Mouse (Mus musculus) frontal cortex, adult (tissue): ENCODE data around the gene Cdv3.
"Not testable (repeated sequence)": the region's sequence is repeated elsewhere in the genome, so short reads cannot be mapped to it uniquely, and the experiment has no call there.

Source experiments
- ATAC-seq: cut with Nextera tagmentation; 2 replicates; pipeline ENCODE4 v1.9.2; 2017; ENCODE audit warnings: mild to moderate bottlenecking, moderate library complexity, mixed read lengths; ENCODE audit not compliant: low TSS enrichment

Cdv3 gene

DNA sequence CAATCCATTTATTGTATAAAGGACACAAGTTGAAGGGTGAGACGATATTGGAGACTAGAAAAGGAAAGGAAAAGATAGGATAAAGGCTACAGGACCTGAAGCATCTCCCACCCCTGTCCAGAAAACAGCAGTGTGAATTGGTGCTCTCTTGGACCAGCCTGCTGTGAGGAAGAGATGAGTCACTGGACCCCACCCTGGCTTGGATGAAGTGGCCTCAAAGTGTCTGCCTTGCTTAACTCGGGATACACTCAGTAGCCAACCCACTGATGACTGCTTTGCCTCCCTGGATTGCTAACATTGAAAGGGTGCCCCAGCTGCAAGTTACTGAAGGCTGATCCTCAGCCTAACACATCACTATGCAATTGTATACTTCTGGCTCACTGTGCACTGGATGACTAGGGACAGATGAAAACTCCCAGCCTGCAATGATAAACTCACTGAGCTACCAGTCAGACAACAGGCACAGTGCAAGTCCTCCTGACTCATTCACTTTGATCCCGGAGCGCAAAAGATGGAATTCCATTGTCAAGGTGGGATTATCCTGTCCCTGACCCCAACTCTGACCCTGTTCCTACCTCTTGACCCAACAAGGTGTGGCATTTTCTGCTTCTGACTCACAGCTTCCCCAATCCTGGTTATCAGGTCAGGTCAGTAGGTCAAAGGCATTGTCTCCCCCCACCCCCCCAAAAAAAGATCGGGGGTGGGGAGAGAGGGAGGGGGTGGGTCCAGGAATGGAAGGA is 6.8 kb upstream of the Cdv3 start:
- ATAC-seq, result no peak

DNA sequence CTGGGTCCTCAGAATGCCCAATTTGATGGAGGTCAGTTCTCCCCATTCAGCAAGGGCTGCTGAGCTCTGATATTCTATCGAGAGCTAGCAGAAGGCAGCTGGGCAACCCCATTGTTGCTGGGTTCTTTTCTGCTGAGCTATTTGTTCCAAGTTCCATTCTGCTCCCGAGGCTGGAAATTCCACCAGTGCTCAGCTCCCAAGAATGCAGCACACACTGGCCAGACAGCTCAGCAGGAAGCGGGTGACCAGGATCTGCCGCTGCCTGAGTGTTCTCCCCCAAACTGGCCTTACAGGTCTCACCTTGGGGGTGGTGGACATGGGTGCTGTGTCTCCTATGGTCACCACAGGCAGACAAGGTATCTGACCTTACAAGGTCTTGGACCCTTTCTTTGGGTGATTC is 4.3 kb upstream of the Cdv3 start:
- no peak for ATAC-seq

DNA sequence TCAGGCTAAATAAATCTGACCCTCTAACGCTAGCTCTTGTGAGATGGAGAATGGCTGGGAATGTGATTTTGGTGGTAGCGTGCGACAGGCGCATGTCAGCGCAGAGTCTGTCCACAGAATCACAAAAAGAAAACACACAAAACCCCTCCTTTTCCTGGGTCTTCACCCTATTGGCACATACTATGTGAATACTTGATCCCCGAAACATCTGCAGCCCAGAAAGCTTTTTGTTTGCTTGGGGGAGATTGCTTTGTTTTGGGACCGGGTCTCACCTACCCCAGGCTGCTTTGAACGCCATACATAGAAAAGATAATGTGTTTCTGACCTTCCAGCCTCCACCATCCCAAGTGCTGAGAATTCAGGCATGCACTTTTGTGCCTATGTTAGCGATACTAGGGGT is 716 bp upstream of the Cdv3 start:
- no peak for ATAC-seq

DNA sequence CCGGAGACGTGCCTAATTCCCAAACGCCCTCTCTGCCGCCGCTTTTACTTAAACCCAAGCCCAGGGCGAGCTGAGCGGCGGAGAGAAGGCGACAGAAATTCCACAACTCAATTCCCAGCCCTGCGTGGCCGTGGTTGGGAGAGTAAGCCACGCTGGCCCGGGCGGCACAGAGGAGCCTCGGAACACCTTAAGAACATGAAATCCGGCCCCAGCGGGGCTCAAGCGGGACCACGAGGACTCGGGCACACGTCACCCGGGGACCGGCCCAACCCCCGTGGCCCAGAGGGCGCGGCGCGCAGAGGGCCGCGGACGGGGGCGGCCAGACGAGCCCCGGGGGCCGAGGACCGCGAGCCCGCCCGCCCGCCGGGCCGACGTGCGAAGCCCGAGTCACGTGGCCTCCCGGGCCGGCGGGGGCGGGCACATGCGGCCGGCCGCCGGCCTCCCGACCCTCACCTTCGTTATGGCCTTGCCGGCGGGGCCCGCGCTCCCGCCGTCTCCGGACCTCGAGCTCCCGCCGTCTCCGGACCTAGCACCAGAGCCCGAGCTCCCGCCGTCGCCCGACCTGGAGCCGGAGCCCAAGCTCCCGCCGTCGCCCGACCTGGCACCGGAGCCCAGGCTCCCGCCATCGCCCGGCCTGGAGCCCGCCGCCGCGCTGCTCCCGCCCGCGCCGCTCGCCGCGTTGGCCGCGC is 895 bp downstream of the Cdv3 start:
- ATAC-seq, result peak; percentile 17; the same call in 1 of the 2 replicates

DNA sequence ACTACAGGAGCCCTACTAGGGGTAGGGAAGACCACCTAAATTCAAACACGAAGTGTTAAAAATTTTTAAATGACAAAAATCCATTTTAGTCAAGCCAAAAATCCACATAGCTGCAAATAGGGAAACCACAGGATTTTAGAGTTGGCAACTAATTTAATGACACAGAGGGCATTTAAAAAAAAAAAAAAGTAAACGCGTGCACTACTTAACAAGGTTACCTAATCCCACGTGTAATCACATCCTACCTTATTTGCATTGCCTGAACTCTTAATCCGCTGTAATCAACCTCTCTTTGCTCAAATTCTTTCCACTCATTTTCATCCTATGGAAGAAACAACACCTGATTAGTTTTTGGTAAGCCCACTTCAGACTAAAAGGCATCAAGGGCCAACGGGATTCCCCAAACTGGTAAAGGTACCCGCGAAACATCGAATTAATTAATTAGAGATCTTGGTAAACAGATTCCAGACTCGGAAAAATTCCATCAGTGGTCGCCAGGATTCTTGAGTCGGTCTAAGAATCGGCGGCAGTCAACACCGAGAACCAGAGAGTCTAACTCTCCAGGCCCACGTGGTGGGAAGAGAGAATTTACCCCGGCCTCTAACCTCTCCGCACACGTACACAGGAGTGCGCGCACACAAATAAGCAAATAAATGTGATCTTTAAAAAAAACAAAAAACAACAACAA is 1.8 kb downstream of the Cdv3 start:
- no peak for ATAC-seq

DNA sequence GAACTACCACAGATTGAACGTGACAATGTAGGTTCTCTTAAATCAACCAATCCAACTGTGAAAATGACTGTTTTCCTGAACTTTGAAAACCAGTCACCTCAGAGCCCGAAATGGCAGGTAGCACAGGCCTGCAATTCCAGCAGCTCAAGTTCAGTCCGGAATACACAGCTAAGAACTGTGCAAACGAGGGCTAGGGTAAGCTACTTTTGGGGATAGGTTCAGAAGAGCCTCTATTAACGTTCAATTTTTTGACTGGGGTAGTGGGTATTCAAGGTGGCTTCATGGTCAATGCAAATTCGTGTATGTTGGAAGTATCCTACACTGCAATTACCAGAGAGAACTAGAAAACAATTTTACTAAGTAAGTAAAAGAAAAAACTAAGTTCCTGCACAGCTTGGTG is 2.6 kb downstream of the Cdv3 start:
- no peak for ATAC-seq

DNA sequence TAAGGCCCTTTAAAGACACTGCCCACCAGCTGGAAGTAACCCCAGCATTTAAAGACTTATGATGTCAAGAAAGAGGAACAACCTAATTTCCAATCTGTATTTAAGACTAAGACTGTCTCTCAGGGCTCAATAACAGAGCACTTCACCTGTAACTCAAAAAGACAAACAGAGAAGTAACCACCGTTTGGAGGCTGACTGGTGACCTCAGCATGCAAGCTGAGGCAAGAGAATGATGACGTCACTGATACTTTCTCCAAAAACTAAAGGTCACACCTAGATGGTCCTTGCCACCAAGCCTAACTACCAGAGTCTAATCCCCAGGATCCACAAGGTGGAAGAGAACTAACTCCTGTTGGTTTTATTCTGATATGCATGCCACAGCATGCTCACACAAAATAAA is 5.0 kb downstream of the Cdv3 start:
- ATAC-seq, result no peak

DNA sequence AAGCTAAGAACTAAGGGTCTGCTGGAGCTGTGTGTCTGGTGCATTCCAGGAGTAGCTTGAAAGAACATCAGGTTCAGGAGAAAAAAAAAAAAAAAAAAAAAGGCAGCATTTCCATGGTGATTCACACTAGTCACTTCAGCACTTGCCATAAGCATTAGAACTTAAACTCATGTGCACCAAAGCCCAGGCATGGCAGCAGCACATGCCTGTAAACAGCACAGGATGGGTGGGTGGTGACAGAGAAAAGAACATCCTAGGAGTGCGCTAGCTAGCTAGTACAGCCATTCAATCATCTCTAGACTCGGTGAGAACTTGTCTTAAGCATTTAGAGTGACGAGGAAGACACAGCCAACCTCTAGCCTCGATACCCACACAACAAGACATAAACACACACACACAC is 7.1 kb downstream of the Cdv3 start:
- ATAC-seq, result peak; percentile 80

DNA sequence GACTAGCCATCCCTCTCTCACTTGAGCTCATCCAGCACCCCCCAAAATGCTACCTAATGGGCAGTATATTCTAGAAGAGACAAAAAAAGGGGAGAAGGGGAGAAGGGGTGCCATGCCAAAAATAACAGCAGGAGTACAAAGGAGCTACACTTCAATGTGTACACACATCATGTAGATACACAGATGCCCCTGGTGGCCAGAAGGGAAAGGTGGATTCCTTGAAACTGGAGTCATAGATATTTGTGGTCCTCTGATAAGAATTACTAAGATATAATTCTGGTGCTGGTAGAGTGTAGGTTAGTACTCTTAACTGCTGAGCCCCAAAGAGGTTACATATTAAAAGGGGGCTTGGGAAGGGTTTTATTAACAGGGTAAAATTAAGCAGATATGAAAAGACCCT is 7.7 kb downstream of the Cdv3 start:
- ATAC-seq, result peak; percentile 57; the same call in 1 of the 2 replicates

DNA sequence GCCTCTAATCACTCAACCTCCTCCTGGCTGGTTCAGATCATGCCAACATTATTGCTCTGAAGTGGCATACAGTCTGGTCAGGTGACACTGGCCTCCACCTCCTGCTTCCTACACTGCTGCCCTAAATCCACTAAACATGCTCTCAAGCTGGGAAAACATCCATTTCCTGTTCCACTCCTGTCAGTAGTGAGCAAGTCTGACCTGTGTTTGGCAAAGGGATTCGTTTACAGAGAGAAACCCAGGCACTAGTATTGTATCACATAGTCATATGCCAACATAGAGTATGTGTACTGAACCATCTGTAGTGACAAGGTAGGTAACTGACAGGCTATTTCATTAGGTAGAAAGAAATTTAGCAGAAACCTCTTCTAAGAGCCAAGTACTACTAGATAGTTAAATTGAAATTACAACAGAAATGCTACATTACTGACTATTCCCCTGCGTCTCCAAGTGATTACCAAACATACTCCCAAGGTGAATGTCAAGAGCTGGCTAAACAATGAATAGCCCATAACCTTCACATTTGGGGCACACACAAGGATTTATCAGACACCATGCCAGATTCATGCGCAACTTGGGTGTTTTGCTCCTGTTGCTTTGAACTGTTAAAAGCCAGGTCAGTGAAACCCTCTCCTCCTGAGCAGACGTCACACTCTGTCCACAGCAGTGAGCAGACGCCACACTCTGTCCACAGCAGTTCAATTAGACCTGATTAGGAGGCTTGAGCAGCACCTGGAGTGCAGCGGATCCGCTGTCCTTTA is 12.0 kb downstream of the Cdv3 start:
- ATAC-seq, result not testable (repeated sequence)

DNA sequence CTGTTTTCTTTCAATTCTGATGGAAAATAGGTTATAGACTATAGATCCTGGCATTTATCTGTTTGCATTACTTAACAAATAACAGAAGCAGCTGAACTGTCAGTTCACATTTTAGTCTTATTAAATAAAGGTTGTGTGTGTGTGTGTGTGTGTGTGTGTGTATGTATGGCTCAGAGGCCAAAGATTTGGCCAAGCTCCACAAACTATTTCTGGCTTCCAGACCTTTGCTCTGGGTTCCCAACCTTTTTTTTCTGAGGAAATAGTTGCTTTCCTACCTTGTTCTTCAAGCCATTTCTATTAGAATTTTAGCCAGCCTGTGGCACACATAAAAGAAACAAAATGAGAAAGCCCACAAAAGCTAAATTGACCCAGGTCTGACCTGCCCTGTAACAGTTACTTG is 16.8 kb downstream of the Cdv3 start:
- no peak for ATAC-seq

DNA sequence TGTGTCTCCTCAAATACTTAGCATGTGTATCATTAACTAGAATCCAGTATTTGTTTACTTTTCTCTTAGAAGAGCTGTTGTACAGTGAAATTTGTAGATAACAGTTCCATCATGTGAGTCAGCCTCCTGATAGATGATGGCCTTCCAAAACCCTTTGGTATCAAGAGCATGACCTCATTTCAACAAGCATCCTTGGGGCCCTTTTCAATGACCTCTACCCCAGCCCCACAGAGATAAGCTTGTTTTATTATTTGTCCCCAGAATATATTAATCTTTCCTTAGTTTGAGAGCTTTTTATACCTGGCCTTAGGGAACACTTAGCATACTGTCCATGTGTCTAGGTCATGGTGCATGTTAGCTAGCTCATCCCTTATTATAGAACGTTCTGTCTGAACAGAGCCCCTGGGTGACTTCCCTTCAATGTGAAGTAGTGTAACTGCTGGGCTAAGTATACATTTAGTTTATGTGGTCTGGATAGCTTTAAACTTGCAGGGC is 17.6 kb downstream of the Cdv3 start:
- no peak for ATAC-seq

DNA sequence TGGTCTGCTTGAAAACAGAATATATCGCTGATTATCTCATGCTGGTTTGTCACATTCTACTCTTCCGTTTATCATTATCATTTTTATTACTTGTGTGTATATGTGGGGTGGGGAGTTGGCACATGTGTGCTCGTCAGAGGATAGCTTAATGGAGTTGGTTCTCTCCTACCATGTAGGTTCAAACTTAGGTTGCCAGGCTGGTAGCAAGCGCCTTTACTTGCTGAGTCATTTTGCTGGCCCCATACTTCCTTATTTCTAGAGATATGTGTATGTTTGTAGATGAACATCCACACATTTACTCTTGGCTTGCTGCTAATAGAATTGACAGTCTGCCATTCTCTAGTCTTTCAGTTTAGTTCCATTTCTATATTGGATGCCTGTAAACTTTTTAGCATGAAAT is 18.6 kb downstream of the Cdv3 start:
- no peak for ATAC-seq

DNA sequence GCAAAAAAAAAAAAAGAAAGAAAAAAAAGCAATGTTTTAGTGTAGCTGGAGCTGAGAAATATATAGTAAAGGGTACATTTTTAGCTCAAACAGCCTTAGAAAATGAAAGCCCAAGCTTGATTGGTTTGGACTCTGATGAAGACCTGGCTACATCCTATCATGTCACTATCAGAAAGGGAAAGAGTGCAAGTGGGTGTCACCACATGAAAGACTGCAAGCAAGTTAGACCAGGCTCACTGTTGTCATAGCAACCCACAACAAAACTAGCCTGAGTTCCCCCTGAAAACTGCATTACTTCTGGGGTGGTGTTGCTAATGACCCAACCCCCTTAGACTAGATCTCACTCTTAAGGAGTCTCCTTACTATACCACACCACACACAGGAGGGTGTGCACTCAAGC is 28.7 kb downstream of the Cdv3 start:
- ATAC-seq, result peak; percentile 59; the same call in 1 of the 2 replicates

DNA sequence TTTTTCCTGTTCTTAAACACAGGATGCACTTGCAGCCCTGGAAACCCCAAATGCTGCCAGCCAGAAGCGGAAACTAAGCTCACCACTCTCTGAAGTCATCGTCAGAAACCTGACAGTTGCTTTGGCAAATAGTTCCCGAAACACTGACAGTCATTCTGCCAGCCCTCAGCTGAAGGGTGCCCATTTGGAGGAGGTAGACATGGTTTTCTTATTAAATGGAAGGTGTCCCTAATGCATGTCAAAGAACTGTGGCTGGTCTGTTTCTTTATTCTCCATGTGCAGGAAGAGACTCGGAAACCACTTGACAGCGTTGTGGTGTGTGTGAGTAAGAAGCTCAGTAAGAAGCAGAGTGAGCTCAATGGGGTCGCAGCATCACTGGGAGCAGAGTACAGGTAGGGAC is 33.0 kb downstream of the Cdv3 start:
- ATAC-seq, result no peak

DNA sequence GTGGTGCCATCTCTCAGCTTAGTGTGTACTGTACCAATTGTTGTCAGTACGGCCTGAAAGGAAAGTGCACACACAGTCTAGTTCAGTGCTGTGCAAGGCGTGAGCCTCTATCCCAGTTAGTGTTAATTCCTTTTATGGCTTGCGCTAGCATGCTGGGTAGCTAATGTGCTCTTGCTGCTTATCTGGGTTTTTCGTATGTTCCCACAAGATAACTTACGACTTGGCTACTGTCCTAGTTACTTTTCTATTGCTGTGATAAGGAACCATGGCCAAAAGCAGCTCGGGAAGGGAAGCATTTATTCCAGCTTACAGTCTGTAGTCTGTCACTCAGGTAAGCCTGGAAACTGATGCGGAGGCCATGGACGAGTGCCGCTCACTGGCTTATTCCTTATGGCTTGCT is 39.2 kb downstream of the Cdv3 start:
- no peak for ATAC-seq

DNA sequence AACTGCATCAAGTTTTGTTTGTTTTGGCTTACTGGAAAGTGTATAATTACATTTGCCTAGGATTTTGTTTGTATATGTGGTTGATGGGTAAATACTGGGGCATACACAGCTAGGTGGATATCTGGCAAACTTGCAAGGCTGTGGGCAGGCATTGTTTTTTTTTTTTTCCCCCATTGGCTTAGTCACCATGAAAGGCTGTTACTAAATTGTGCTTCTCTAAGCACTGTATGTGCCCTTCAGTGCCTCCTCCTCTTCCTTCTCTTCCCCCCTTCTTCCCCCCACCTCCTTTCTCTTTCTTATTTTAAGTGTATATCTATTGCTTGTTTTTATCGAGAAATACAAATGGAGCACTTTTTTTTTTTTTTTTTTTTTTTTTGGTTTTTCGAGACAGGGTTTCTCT is 41.0 kb downstream of the Cdv3 start:
- no peak for ATAC-seq

DNA sequence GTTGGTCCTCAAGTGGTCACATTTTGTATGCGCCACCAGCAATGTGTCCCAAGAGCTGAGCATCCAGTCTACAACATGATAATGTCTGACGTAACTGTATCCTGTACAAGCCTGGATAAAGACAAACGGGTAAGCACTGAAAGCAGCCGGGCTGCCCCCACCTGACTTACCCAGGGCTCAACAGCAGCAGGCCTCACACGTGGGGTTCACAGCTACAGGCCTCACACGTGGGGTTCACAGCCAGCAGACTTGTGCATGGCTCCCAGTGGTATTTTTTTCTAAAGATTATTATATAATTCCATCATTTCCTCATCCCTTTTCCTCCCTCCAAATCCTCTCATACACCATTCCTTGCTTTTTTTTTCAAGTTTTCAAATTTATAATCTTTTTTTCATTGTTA is 55.8 kb downstream of the Cdv3 start:
- no peak for ATAC-seq

DNA sequence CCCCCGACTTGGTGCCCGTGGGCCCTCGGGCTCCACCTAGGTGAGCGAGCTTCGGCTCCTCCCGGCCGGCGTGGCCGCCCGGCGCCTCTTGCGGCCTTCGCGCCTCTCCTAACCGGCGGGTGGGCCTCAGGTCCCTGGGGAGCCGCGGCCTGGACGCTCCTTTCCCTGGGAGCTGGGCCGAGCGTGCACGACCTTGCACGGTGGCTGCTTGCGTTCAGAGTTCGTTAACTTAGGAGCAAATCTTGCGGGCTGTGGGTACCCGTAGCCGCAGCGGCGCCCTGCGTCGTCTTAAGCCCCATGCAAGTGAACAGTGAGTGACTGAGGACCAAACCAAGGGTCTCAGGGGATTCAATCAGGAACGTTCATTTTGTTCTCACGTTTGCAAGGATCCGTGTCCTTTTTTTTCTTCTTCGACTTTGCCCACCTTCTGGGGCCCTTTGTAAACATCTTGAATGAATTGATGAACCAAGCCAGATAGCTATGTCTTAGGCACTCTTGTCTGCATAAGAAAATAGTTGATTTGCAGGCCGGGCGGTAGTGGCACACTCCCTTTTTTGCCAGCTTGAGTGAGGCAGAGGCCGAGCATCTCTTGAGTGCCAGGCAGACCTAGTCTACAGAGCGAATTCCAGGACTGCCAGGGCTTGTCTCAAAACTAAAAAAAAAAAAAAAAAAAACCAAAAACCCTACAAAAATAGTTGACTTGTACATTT is 60.2 kb downstream of the Cdv3 start:
- ATAC-seq, result peak; percentile 55

DNA sequence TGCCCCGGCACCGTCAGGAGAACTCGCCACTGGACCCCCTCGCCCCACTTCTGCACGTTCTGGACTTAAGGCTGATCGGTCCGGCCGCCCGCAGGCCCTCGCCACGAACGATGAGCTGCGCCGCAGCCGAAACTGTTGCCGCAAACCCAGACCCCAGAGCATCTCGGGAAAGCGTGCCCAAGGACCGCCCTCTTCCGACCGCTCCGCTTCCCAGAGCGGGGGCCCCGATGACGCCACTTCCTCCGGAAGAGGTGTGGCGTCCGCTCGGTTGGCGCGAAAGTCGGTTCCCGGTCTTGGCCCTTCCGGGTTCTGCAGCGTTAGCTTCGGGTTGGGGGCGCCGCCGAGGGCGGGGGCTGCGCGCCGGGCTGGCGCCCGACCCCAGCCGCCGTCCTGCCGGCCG is 60.7 kb downstream of the Cdv3 start, which contains the start of the genes 1300017J02Rik and Topbp1:
TSS of gene 1300017J02Rik (minus strand) at position 156 of the 400 bp plus-strand sequence.
TSS of gene Topbp1 (plus strand) at position 289 of the 400 bp plus-strand sequence.
- ATAC-seq, result peak; percentile 100
